Mouse (Mus musculus): ENCODE measurements around the gene Edem1.

GRCm38 (mm10) chr6:108876486-108876885, 48.0 kb downstream of the Edem1 start:
- no peak for TF ChIP-seq CTCF (IDR thresholded peaks at IDR 0.05; ENCODE audit: insufficient read depth, low read length)
- TF ChIP-seq POLR2A (IDR thresholded peaks at IDR 0.05; ENCODE audit: borderline replicate concordance, extremely low read depth, low read depth, low read length) = no peak

Measured in lung, adult 2 months (tissue).